Mouse (Mus musculus) lung, embryonic 15.5 days (tissue): ENCODE data around the gene Tubb3. TPM values are rescaled to one million over a fixed set of nuclear protein-coding genes. Genes with fewer than 3 reads are reported as not detected.
A peak's percentile ranks its signal among the peaks of the same experiment; 100 is the strongest.
"Not testable (repeated sequence)": the region's sequence is repeated elsewhere in the genome, so short reads cannot be mapped to it uniquely, and the experiment has no call there.

Experiments used
- ATAC-seq: fragments of 200-750 bp; cut with Nextera tagmentation; 2 replicates; pipeline ENCODE4 v1.8.0; 2017; ENCODE audit warnings: moderate number of reproducible peaks, borderline replicate concordance; ENCODE audit not compliant: low FRiP score, low TSS enrichment; ENCODE audit errors: extremely low read depth
- H3K27ac ChIP-seq: fragments of 300-500 bp; sonication (generic); 2 replicates; pipeline ENCODE4 v1.5.1; 2015; ENCODE audit warnings: moderate library complexity, mild to moderate bottlenecking, inconsistent platforms
- H3K27me3 ChIP-seq: fragments of 300-500 bp; sonication (generic); 2 replicates; pipeline ENCODE4 v1.6.1; 2015; ENCODE audit warnings: inconsistent platforms
- H3K36me3 ChIP-seq: fragments of 300-500 bp; sonication (generic); 2 replicates; pipeline ENCODE4 v1.6.1; 2015; ENCODE audit warnings: inconsistent platforms
- H3K4me1 ChIP-seq: fragments of 300-500 bp; sonication (generic); 2 replicates; pipeline ENCODE4 v1.6.1; 2015; ENCODE audit warnings: inconsistent platforms
- H3K4me2 ChIP-seq: fragments of 300-500 bp; sonication (generic); 2 replicates; pipeline ENCODE4 v1.6.1; 2015; ENCODE audit warnings: inconsistent platforms, mild to moderate bottlenecking, moderate library complexity
- H3K4me3 ChIP-seq: fragments of 300-500 bp; sonication (generic); 2 replicates; pipeline ENCODE4 v1.5.1; 2015; ENCODE audit warnings: mild to moderate bottlenecking, inconsistent platforms
- H3K9ac ChIP-seq: fragments of 300-500 bp; sonication (generic); 2 replicates; pipeline ENCODE4 v1.6.1; 2015; ENCODE audit warnings: inconsistent platforms
- H3K9me3 ChIP-seq: fragments of 300-500 bp; sonication (generic); 2 replicates; pipeline ENCODE4 v1.6.1; 2016; ENCODE audit warnings: inconsistent platforms
- WGBS: fragments of 180-500 bp; shearing (Covaris S2); methylation state at CpG from one replicate; pipeline ENCODE4 v1.1.7; 2015; 5-methylcytosine and 5-hydroxymethylcytosine counted together
- polyA plus RNA-seq: library from polyadenylated mRNA; unstranded; fragments of >200 nt; fragmentation: Nextera tagmentation; extraction: Ambion mirVana; gene quantifications from 2 replicates; pipeline ENCODE4 v1.2.1, GENCODE M21; 2015

The Tubb3 gene
- polyA plus RNA-seq, 1 experiment from 2014 or later: 11.4 TPM

DNA sequence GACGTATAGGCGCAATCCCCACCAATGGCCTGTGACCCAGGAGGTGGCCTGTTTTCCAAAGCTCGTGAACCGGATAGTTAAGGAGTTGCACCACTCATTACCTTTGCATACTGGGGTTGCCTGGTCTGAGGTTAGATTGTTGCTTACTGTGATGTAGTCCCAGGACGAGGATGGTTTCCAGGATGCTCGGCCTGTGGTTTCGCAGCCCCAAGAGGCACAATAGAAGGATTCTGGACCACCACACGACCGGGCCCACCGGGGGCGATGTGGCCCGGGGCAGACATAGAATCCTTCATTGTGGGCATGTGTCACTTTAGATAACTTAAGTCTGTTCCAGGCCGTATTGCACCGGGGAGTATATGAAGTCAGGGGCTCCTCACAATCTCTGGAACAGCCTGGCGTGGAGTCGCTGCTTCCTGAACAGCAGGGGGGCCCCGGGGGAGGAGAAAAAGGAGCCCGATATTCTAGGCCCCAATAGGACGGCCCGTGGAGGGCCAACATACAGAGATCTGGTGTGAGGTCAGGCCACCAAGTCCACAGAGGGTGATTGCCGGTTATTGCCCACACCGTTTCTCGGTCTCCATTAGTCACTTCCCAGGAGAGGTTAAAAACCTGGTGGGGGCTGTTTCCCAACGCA, 16.5 kb downstream of the Tubb3 start:
- no peaks in the 10 kb centered on the region for H3K27me3 ChIP-seq
- no peak overlapping the region for H3K9ac ChIP-seq
- 97% methylated on average over 24 of the region's 24 CpGs for WGBS
- H3K36me3 ChIP-seq: no peaks in the 10 kb centered on the region
- no peak for ATAC-seq
- H3K27ac ChIP-seq: no peak overlapping the region
- peaks cover 41% of the 10 kb centered on the region for H3K9me3 ChIP-seq
- no peak overlapping the region for H3K4me3 ChIP-seq
- no peak overlapping the region for H3K4me2 ChIP-seq
- H3K4me1 ChIP-seq: no peaks in the 10 kb centered on the region

- Histone ChIP-seq H3K9ac (no peak overlapping the region), H3K4me2 (no peak overlapping the region), H3K27ac (no peak overlapping the region), H3K4me3 (no peak overlapping the region), H3K4me1 (no peaks in the 10 kb centered on the region), H3K9me3 (peaks cover 41% of the 10 kb centered on the region), H3K36me3 (no peaks in the 10 kb centered on the region), H3K27me3 (no peaks in the 10 kb centered on the region)
- WGBS: 96% methylated on average over 29 of the region's 29 CpGs
- no peak for ATAC-seq
Measured at GRCm38 (mm10) chr8:123428343-123428893, 17.2 kb downstream of the Tubb3 start.

- H3K9ac ChIP-seq: no peak overlapping the region
- no peaks in the 10 kb centered on the region for H3K27me3 ChIP-seq
- H3K4me3 ChIP-seq: no peak overlapping the region
- ATAC-seq: no peak
- no peak overlapping the region for H3K27ac ChIP-seq
- no peaks in the 10 kb centered on the region for H3K36me3 ChIP-seq
- 94% methylated on average over 23 of the region's 23 CpGs for WGBS
- no peaks in the 10 kb centered on the region for H3K4me1 ChIP-seq
- H3K4me2 ChIP-seq: no peak overlapping the region
- peaks cover 41% of the 10 kb centered on the region for H3K9me3 ChIP-seq
Measured at GRCm38 (mm10) chr8:123428939-123429721, 17.9 kb downstream of the Tubb3 start.

DNA sequence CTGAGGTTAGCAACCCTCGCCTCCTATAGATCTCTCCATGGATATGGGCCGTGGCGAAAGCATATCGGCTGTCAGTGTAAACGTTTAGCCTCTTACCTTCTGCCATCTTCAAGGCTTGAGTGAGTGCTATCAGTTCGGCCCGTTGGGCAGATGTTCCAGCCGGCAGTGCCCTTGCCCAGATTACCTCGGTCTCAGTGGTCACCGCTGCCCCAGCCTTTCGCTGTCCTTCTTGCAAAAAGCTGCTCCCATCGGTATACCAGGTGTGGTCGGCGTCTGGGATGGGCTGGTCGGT, 18.4 kb downstream of the Tubb3 start:
- not testable (repeated sequence) for H3K27ac ChIP-seq, H3K27me3 ChIP-seq, H3K4me2 ChIP-seq, H3K4me3 ChIP-seq, H3K4me1 ChIP-seq, H3K36me3 ChIP-seq, H3K9ac ChIP-seq, ATAC-seq
- 94% methylated on average over 15 of the region's 15 CpGs for WGBS
- H3K9me3 ChIP-seq: peaks cover 41% of the 10 kb centered on the region

DNA sequence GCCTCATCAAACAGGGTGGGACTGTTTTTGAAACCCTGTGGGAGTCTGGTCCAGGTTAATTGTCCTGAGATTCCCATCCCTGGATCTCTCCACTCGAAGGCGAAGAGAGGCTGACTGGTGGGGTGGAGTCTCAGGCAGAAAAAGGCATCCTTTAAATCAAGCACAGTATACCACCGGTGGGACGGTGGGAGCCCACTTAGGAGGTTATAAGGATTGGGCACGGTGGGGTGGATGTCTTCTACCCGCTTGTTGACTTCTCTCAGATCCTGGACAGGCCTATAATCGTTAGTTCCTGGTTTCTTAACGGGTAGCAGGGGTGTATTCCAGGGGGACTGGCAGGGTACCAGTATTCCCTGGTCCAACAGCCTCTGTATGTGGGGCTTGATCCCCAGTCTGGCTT, 19.7 kb downstream of the Tubb3 start:
- not testable (repeated sequence) for H3K27me3 ChIP-seq, H3K36me3 ChIP-seq, ATAC-seq, H3K4me2 ChIP-seq, H3K27ac ChIP-seq, H3K4me1 ChIP-seq, H3K4me3 ChIP-seq, H3K9ac ChIP-seq
- 92% methylated on average over 8 of the region's 8 CpGs for WGBS
- peaks cover 41% of the 10 kb centered on the region for H3K9me3 ChIP-seq

DNA sequence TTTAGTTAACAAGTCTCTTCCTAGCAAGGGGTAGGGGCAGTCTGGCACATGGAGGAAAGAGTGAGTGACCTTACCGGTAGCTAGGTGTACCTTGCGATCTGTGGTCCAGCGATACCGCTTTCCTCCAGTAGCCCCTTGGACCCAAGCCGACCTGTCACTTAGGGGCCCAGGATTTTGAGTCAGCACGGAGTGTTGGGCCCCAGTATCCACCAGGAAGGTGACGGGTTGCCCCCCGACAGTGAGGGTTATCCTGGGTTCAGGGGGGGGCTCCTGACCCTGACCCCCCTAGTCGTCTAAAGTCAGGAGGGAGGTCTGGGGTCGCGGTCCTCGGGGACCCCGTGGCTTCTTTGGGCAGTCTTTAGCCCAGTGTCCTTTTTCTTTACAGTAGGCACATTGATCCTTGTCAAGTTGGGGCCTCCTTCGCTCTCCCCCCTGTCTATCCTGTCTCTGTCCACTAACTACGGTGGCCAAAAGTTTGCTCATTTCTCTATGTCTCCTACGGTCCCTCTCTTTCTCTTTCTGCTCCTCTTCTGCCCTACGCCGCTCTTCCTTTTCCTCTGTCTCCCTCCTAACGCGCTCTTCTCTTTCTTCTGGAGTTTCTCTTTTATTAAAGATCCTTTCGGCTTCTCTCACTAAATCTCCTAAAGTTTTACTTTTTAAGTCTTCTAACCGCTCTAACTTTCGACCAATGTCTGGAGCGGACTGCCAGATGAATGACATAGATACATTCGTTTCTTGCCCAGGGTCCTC, 20.6 kb downstream of the Tubb3 start:
- Histone ChIP-seq H3K36me3 (no peaks in the 10 kb centered on the region), H3K9me3 (peaks cover 41% of the 10 kb centered on the region), H3K4me3 (no peak overlapping the region), H3K27ac (no peak overlapping the region), H3K4me2 (no peak overlapping the region), H3K4me1 (no peaks in the 10 kb centered on the region), H3K9ac (no peak overlapping the region), H3K27me3 (no peaks in the 10 kb centered on the region)
- ATAC-seq: no peak
- WGBS: 93% methylated on average over 25 of the region's 25 CpGs

DNA sequence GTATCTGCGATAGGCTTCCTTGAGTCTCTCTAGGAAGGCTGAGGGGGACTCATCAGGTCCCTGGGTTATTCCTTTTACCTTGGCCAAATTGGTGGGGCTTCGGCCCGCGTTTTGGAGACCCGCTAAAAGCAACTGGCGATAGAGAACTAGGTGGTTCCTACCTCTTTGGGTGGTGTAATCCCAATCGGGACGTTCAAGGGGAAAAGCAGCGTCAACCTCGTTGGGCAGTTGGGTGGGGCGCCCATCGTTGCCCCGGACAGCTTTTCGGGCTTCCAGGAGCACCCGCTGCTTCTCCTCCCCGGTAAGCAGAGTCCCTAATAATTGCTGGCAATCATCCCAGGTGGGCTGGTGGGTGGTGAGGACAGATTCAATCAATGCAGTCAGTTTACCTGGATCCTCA, 21.2 kb downstream of the Tubb3 start:
- H3K9ac ChIP-seq: no peak overlapping the region
- H3K4me1 ChIP-seq: no peaks in the 10 kb centered on the region
- no peaks in the 10 kb centered on the region for H3K36me3 ChIP-seq
- no peak overlapping the region for H3K27ac ChIP-seq
- H3K27me3 ChIP-seq: no peaks in the 10 kb centered on the region
- 96% methylated on average over 16 of the region's 16 CpGs for WGBS
- no peak overlapping the region for H3K4me2 ChIP-seq
- peaks cover 37% of the 10 kb centered on the region for H3K9me3 ChIP-seq
- ATAC-seq: no peak
- no peak overlapping the region for H3K4me3 ChIP-seq

DNA sequence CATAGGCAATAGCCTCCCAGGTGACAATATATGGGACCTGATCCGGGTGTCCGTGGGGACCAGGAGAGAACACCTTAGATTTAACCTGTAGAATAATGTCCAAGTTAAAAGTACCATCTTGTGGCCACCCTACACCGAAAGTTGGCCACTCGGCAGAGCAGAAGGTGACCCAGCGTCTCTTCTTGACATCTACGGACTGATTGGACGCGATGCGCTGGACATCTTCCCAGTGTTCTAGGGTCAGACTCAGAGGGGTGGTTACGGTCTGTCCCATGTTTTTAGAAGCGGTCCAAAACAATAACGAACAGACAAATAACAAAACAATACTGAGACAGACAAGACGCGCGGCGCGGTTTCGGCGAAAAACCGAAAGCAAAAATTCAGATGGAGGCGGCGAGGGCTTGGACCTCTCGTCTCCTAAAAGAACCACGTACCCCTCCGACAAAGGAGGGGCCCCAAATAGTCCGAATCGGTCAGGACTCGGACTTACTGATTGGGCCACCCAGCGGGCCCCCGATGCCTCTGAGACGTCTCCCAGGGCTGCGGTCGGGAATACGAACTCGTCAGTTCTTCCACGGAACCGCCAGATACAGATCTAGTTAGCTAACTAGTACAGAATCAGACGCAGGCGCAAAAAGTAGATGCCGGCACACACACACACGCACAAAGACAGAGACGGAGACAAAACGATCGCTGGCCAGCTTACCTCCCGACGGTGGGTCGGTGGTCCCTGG, 22.2 kb downstream of the Tubb3 start:
- WGBS: 98% methylated on average over 46 of the region's 47 CpGs
- not testable (repeated sequence) for ATAC-seq

GRCm38 (mm10) chr8:123441788-123442187, 30.6 kb downstream of the Tubb3 start:
- Histone ChIP-seq H3K9me3 (no peaks in the 10 kb centered on the region), H3K4me1 (peaks cover 7% of the 10 kb centered on the region; the same call in 1 of the 2 replicates), H3K36me3 (no peaks in the 10 kb centered on the region), H3K4me2 (no peak overlapping the region), H3K27ac (no peak overlapping the region), H3K27me3 (no peaks in the 10 kb centered on the region; the same call in 1 of the 2 replicates), H3K9ac (no peak overlapping the region), H3K4me3 (no peak overlapping the region)
- no peak for ATAC-seq
- 85% methylated on average over 2 of the region's 2 CpGs for WGBS

More for the DNA sequence above, 22.2 kb downstream of the Tubb3 start:
- H3K4me3 ChIP-seq, H3K4me1 ChIP-seq, H3K27me3 ChIP-seq, H3K9ac ChIP-seq, H3K36me3 ChIP-seq, H3K4me2 ChIP-seq, H3K27ac ChIP-seq: not testable (repeated sequence)
- peaks cover 26% of the 10 kb centered on the region for H3K9me3 ChIP-seq

- H3K36me3 ChIP-seq: no peaks in the 10 kb centered on the region
- no peaks in the 10 kb centered on the region for H3K9me3 ChIP-seq
- WGBS: 78% methylated on average over 5 of the region's 5 CpGs
- no peak overlapping the region for H3K9ac ChIP-seq
- peak overlapping the region; percentile 69 for H3K4me3 ChIP-seq
- H3K4me2 ChIP-seq: peak overlapping the region; percentile 66; the same call in 1 of the 2 replicates
- H3K4me1 ChIP-seq: peaks cover 7% of the 10 kb centered on the region; the same call in 1 of the 2 replicates
- H3K27me3 ChIP-seq: no peaks in the 10 kb centered on the region; the same call in 1 of the 2 replicates
- no peak for ATAC-seq
- H3K27ac ChIP-seq: no peak overlapping the region
Measured at GRCm38 (mm10) chr8:123442351-123442750, 31.1 kb downstream of the Tubb3 start.

DNA sequence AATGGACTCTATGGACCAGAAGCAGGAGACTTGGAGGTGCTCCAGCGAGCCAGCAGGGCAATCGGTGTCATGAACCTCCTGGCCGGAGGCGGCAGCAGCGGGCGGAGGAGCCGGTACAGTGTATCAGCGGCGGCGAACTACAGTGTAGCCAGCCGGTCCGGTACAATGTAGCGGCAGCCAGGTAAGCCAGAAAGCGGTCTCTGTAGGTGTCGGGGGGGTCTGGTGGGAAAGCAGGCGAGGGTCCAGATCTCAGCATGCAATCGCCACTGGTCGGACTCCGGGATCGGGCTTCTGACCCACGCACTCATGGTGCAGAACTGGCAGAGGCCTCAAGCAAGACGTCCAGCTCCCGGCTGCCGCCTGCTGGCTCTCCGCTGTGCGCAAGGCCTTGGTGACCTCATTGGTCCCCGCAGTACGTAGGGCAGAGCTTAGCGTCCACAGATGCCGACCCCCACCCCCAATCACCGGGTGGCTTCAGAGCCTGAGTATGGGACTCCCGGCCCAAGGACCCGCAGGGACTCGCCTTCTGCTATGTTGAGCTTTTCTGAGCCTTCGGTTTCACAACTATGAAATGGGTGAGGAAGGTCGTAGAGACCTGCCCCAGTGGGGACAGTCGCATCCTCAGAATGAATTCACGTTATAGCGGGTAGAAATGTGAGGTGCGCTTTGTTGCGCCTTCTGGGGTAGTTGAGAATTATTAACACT, 31.8 kb downstream of the Tubb3 start:
- Histone ChIP-seq H3K9me3 (no peaks in the 10 kb centered on the region), H3K4me3 (peak overlapping the region; percentile 69)
- WGBS: 1% methylated on average over 41 of the region's 41 CpGs

More for the DNA sequence above, 31.8 kb downstream of the Tubb3 start:
- H3K27me3 ChIP-seq: no peaks in the 10 kb centered on the region; the same call in 1 of the 2 replicates
- peak overlapping the region; percentile 66 for H3K4me2 ChIP-seq
- peak overlapping the region; percentile 75 for H3K9ac ChIP-seq
- H3K4me1 ChIP-seq: peaks cover 7% of the 10 kb centered on the region; the same call in 1 of the 2 replicates
- 0 out of 2 replicates have a peak overlapping the region, but pooled peaks have one; percentile 51 for H3K27ac ChIP-seq
- ATAC-seq: peak; percentile 96; the same call in 1 of the 2 replicates
- H3K36me3 ChIP-seq: no peaks in the 10 kb centered on the region
